Mouse (Mus musculus): Measurements from ENCODE around the gene Polrmt.

Polrmt gene

GRCm38 (mm10) chr10:79743161-79743560, 3.2 kb downstream of the Polrmt start:
- no peak for DNase-seq (ENCODE audit: low spot score in 2 of 2)

- DNase-seq (ENCODE audit: low spot score in 2 of 2), result no peak
Observed at GRCm38 (mm10) chr10:79740863-79741262, 5.5 kb downstream of the Polrmt start.

- no peak for DNase-seq (ENCODE audit: low spot score in 2 of 2)
Observed at GRCm38 (mm10) chr10:79739234-79739633, 7.1 kb downstream of the Polrmt start.

- DNase-seq (ENCODE audit: low spot score in 2 of 2), result no peak
Observed at GRCm38 (mm10) chr10:79738259-79738658, 8.1 kb downstream of the Polrmt start.

- no peak for DNase-seq (ENCODE audit: low spot score in 2 of 2)
Observed at GRCm38 (mm10) chr10:79736706-79737105, 9.7 kb downstream of the Polrmt start.

- no peak for DNase-seq (ENCODE audit: low spot score in 2 of 2)
Observed at GRCm38 (mm10) chr10:79735361-79735760, 11.0 kb downstream of the Polrmt start.

GRCm38 (mm10) chr10:79733847-79734246, 12.5 kb downstream of the Polrmt start:
- no peak for DNase-seq (ENCODE audit: low spot score in 2 of 2)

GRCm38 (mm10) chr10:79732500-79732899, 13.9 kb downstream of the Polrmt start:
- DNase-seq (ENCODE audit: low spot score in 2 of 2), result no peak

- no peak for DNase-seq (ENCODE audit: low spot score in 2 of 2)
Observed at GRCm38 (mm10) chr10:79729357-79729965, 16.9 kb downstream of the Polrmt start.

- DNase-seq (ENCODE audit: low spot score in 2 of 2), result no peak
Observed at GRCm38 (mm10) chr10:79728323-79729249, 17.8 kb downstream of the Polrmt start.

GRCm38 (mm10) chr10:79726090-79726489, 20.3 kb downstream of the Polrmt start:
- peak in 1 of 2 experiments; percentile 56 for DNase-seq (ENCODE audit: low spot score in 2 of 2)

- no peak for DNase-seq (ENCODE audit: low spot score in 2 of 2)
Observed at GRCm38 (mm10) chr10:79723692-79724091, 22.7 kb downstream of the Polrmt start.

- DNase-seq (ENCODE audit: low spot score in 2 of 2), result no peak
Observed at GRCm38 (mm10) chr10:79723047-79723446, 23.3 kb downstream of the Polrmt start.

- no peak for DNase-seq (ENCODE audit: low spot score in 2 of 2)
Observed at GRCm38 (mm10) chr10:79721089-79721488, 25.3 kb downstream of the Polrmt start.

GRCm38 (mm10) chr10:79717640-79718357, 28.6 kb downstream of the Polrmt start:
- no peak for DNase-seq (ENCODE audit: low spot score in 2 of 2)

GRCm38 (mm10) chr10:79716988-79717355, 29.4 kb downstream of the Polrmt start:
- DNase-seq (ENCODE audit: low spot score in 2 of 2), result peak in 1 of 2 experiments; percentile 69

GRCm38 (mm10) chr10:79716254-79716987, 30.0 kb downstream of the Polrmt start, which contains the start of gene Hcn2:
TSS of gene Hcn2 (plus strand) at chr10:79716634.
- DNase-seq (ENCODE audit: low spot score in 2 of 2), result no peak

- DNase-seq (ENCODE audit: low spot score in 2 of 2), result no peak
Observed at GRCm38 (mm10) chr10:79714996-79715395, 31.4 kb downstream of the Polrmt start.

GRCm38 (mm10) chr10:79713163-79713562, 33.2 kb downstream of the Polrmt start:
- DNase-seq (ENCODE audit: low spot score in 2 of 2), result peak in 1 of 2 experiments; percentile 44

- DNase-seq (ENCODE audit: low spot score in 2 of 2), result peak; percentile 84 to 87
Observed at GRCm38 (mm10) chr10:79712499-79713126, 33.8 kb downstream of the Polrmt start.

GRCm38 (mm10) chr10:79712029-79712428, 34.4 kb downstream of the Polrmt start:
- DNase-seq (ENCODE audit: low spot score in 2 of 2), result no peak

Data from right cerebral cortex, postnatal 10 days (tissue).